Mouse (Mus musculus): ENCODE measurements around the gene Pkp4. TPM values are rescaled to one million over a fixed set of nuclear protein-coding genes. Genes with fewer than 3 reads are reported as not detected.
A peak's percentile ranks its signal among the peaks of the same experiment; 100 is the strongest.

Gene Pkp4
- total and polyA plus RNA-seq, 2 experiments, result 38.4 to 42.7 TPM

DNA sequence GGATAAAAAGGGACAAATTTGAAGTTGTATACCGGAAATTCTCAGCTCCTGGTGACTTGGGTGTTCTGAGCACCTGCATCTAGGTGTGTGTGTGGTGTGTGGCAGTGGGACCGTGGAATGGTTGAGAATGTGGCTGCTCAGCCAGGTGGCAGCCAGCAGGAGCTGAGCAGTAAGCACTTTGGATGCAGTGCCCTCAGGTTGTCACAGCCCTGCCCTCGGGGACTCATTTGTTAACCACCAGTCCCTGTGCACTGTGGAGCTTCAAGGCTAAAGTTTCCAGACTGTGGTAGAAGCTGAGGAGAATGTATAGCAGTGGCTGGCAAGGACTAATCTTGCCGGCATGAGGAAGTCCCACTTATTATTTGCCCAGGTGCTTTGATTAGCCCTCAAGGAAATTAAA is 7.2 kb downstream of the Pkp4 start:
- Histone ChIP-seq H3K27me3 (ENCODE audit: control insufficient read depth, insufficient read depth, low read length) (no peaks in the 10 kb centered on the region), H3K36me3 (ENCODE audit: control insufficient read depth, insufficient read depth, low read length) (no peaks in the 10 kb centered on the region), H3K79me2 (ENCODE audit: control insufficient read depth, insufficient read depth, low read length) (peaks cover 37% of the 10 kb centered on the region; the same call in 1 of the 2 replicates), H3K27ac (replicated peaks; ENCODE audit: insufficient read depth, low read depth, low read length) (no peak overlapping the region), H3K4me3 (ENCODE audit: insufficient read depth, low read depth, low read length) (no peak overlapping the region), H3K9ac (ENCODE audit: low read depth, low read length) (no peak overlapping the region), H3K4me1 (ENCODE audit: control insufficient read depth, insufficient read depth, low read length) (peaks cover 20% of the 10 kb centered on the region)
- WGBS, result 60% methylated on average over 4 of the region's 4 CpGs
- no peak for DNase-seq (ENCODE audit: extremely low read depth, low read depth, low spot score)
- TF ChIP-seq POLR2A (IDR thresholded peaks at IDR 0.05; ENCODE audit: extremely low read depth, insufficient read depth, low read length), result no peak

DNA sequence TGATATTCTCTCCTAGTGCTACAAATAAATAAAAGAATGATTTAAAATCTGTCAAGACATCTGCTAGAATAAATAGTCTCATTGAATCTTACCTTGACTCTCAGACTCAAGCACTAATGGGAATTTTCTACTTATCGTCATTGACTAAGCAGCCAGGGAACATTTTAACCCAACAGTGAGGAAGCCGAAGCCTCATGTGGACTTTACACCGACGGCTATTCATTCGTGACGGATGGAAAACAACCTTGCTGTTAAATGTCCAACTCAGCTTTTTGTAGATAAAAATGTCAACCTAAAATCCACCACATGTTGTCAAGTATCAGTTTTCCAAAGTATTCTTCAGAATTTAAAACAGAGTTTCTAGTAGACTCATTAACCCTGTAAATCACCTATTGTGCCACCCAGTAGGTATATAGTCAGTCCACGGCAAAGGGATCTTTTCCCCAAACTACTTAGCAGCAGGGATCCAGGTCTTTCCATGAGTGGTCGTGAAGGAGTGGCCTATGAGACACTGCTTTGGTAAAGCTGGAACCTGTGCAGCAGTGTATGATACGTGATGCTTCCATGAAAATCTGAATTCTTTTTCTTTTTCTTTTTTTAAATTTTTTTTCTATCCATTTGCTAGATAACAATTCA is 9.0 kb downstream of the Pkp4 start:
- Histone ChIP-seq H3K36me3 (ENCODE audit: control insufficient read depth, insufficient read depth, low read length) (no peaks in the 10 kb centered on the region), H3K9ac (ENCODE audit: low read depth, low read length) (no peak overlapping the region), H3K4me1 (ENCODE audit: control insufficient read depth, insufficient read depth, low read length) (peaks cover 13% of the 10 kb centered on the region), H3K27ac (replicated peaks; ENCODE audit: insufficient read depth, low read depth, low read length) (no peak overlapping the region), H3K27me3 (ENCODE audit: control insufficient read depth, insufficient read depth, low read length) (no peaks in the 10 kb centered on the region), H3K4me3 (ENCODE audit: insufficient read depth, low read depth, low read length) (no peak overlapping the region), H3K79me2 (ENCODE audit: control insufficient read depth, insufficient read depth, low read length) (peaks cover 41% of the 10 kb centered on the region; the same call in 1 of the 2 replicates)
- peak; percentile 90 for DNase-seq (ENCODE audit: extremely low read depth, low read depth, low spot score)
- TF ChIP-seq POLR2A (IDR thresholded peaks at IDR 0.05; ENCODE audit: extremely low read depth, insufficient read depth, low read length) (no peak), CTCF (IDR thresholded peaks at IDR 0.05; ENCODE audit: low read depth, low read length) (no peak)
- WGBS, result 37% methylated on average over 9 of the region's 9 CpGs

DNA sequence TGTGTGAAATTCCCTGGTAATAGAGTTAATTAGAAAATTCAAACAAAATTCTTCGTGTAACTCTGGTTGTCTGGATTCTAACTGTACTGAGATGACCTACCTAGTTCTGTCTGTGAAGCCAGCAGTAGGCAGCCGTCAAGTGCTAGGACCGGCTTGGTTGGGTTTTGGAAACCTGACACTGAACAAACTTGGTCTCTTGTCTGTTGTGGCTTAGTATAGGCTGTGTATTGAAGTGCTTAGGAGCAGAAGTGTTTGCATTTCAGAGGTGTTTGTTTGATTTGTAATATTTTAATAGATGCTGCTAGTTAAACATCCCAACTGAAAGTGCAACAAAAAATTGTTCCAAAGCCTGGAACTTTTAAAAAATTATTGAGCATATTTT is 9.5 kb downstream of the Pkp4 start:
- no peak overlapping the region for H3K9ac ChIP-seq (ENCODE audit: low read depth, low read length)

DNA sequence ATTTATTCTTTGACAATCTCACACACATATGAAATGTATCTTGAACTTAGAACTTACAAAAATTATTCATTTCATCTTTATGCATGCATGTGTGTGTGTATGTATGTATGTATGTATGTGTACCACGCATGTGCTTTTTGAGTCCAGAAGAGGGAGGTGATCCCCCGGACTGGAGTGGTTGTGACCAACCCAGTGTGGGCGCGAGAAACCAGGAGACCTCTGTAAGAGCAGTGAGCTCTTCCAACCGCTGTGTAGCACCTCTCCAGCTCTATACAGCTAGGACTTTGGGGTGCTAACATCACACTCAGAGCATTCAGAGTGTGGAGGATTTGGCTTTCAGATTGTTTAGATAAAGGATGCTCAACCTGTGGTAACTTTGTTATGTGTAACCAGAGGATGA is 9.9 kb downstream of the Pkp4 start:
- Histone ChIP-seq H3K4me3 (ENCODE audit: insufficient read depth, low read depth, low read length) (no peak overlapping the region), H3K9ac (ENCODE audit: low read depth, low read length) (no peak overlapping the region), H3K4me1 (ENCODE audit: control insufficient read depth, insufficient read depth, low read length) (peaks cover 13% of the 10 kb centered on the region), H3K27me3 (ENCODE audit: control insufficient read depth, insufficient read depth, low read length) (no peaks in the 10 kb centered on the region), H3K27ac (replicated peaks; ENCODE audit: insufficient read depth, low read depth, low read length) (no peak overlapping the region), H3K36me3 (ENCODE audit: control insufficient read depth, insufficient read depth, low read length) (no peaks in the 10 kb centered on the region), H3K79me2 (ENCODE audit: control insufficient read depth, insufficient read depth, low read length) (peaks cover 42% of the 10 kb centered on the region; the same call in 1 of the 2 replicates)
- TF ChIP-seq CTCF (IDR thresholded peaks at IDR 0.05; ENCODE audit: low read depth, low read length), result no peak
- TF ChIP-seq POLR2A (IDR thresholded peaks at IDR 0.05; ENCODE audit: extremely low read depth, insufficient read depth, low read length), result no peak
- WGBS, result 96% methylated on average over 5 of the region's 5 CpGs
- DNase-seq (ENCODE audit: extremely low read depth, low read depth, low spot score), result no peak

More for the DNA sequence above, 9.5 kb downstream of the Pkp4 start:
- Histone ChIP-seq H3K27me3 (ENCODE audit: control insufficient read depth, insufficient read depth, low read length) (no peaks in the 10 kb centered on the region), H3K4me3 (ENCODE audit: insufficient read depth, low read depth, low read length) (no peak overlapping the region), H3K4me1 (ENCODE audit: control insufficient read depth, insufficient read depth, low read length) (peaks cover 13% of the 10 kb centered on the region), H3K79me2 (ENCODE audit: control insufficient read depth, insufficient read depth, low read length) (peaks cover 42% of the 10 kb centered on the region; the same call in 1 of the 2 replicates), H3K27ac (replicated peaks; ENCODE audit: insufficient read depth, low read depth, low read length) (no peak overlapping the region), H3K36me3 (ENCODE audit: control insufficient read depth, insufficient read depth, low read length) (no peaks in the 10 kb centered on the region)
- WGBS, result 38% methylated on average over 3 of the region's 3 CpGs
- TF ChIP-seq CTCF (IDR thresholded peaks at IDR 0.05; ENCODE audit: low read depth, low read length) (no peak), POLR2A (IDR thresholded peaks at IDR 0.05; ENCODE audit: extremely low read depth, insufficient read depth, low read length) (no peak)
- DNase-seq (ENCODE audit: extremely low read depth, low read depth, low spot score), result no peak

DNA sequence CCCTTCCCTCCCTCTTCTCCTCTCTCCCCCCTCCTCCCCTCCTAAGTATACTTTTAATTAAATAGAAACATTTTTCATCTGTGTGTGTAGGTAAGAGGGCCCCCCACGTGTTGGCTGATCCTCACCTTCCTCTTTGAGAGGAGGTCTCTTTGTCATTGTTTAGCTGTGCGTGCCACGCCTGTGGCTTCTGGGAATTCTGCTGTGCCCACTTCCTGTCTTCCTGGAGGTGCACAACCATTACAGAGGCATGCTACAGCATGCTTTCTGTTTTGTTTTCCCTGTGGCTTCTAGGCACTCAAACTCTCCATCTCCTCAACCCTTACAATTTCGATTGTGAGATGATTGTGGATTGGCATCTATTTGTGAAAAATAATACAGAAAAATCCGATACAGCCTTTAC is 10.9 kb downstream of the Pkp4 start:
- H3K36me3 ChIP-seq (ENCODE audit: control insufficient read depth, insufficient read depth, low read length), result no peaks in the 10 kb centered on the region
- peaks cover 48% of the 10 kb centered on the region; the same call in 1 of the 2 replicates for H3K79me2 ChIP-seq (ENCODE audit: control insufficient read depth, insufficient read depth, low read length)
- H3K9ac ChIP-seq (ENCODE audit: low read depth, low read length), result no peak overlapping the region
- H3K27ac ChIP-seq (replicated peaks; ENCODE audit: insufficient read depth, low read depth, low read length), result no peak overlapping the region
- DNase-seq (ENCODE audit: extremely low read depth, low read depth, low spot score), result no peak
- H3K4me3 ChIP-seq (ENCODE audit: insufficient read depth, low read depth, low read length), result no peak overlapping the region
- peaks cover 16% of the 10 kb centered on the region for H3K4me1 ChIP-seq (ENCODE audit: control insufficient read depth, insufficient read depth, low read length)
- 72% methylated on average over 5 of the region's 5 CpGs for WGBS
- TF ChIP-seq CTCF (IDR thresholded peaks at IDR 0.05; ENCODE audit: low read depth, low read length), result no peak
- TF ChIP-seq POLR2A (IDR thresholded peaks at IDR 0.05; ENCODE audit: extremely low read depth, insufficient read depth, low read length), result no peak
- no peaks in the 10 kb centered on the region for H3K27me3 ChIP-seq (ENCODE audit: control insufficient read depth, insufficient read depth, low read length)

DNA sequence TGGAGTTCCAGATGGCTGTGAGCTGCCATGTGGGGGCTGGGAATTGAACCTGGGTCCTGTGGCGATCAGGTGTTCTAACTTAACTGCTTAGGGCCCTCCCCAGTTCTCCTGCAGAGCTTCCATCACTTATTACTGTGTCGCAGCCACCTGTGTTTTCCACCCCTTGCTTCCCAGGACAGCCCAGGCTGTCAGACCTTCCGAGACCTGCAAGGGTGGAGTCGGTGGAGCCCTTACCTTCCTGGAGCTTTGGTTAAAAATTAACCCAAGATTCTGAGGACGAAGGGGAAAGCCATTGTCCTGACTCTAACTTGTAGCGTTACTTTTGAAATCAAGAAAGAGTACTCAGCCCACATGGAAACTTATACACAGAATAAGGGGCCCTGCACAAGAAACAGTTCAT is 15.3 kb downstream of the Pkp4 start:
- DNase-seq (ENCODE audit: extremely low read depth, low read depth, low spot score), result no peak
- peaks cover 60% of the 10 kb centered on the region; the same call in 1 of the 2 replicates for H3K79me2 ChIP-seq (ENCODE audit: control insufficient read depth, insufficient read depth, low read length)
- H3K4me1 ChIP-seq (ENCODE audit: control insufficient read depth, insufficient read depth, low read length), result peaks cover 5% of the 10 kb centered on the region; the same call in 1 of the 2 replicates
- no peaks in the 10 kb centered on the region for H3K36me3 ChIP-seq (ENCODE audit: control insufficient read depth, insufficient read depth, low read length)
- no peaks in the 10 kb centered on the region for H3K27me3 ChIP-seq (ENCODE audit: control insufficient read depth, insufficient read depth, low read length)
- H3K27ac ChIP-seq (replicated peaks; ENCODE audit: insufficient read depth, low read depth, low read length), result no peak overlapping the region
- no peak overlapping the region for H3K9ac ChIP-seq (ENCODE audit: low read depth, low read length)
- 26% methylated on average over 6 of the region's 6 CpGs for WGBS
- H3K4me3 ChIP-seq (ENCODE audit: insufficient read depth, low read depth, low read length), result no peak overlapping the region
- TF ChIP-seq POLR2A (IDR thresholded peaks at IDR 0.05; ENCODE audit: extremely low read depth, insufficient read depth, low read length) (no peak), CTCF (IDR thresholded peaks at IDR 0.05; ENCODE audit: low read depth, low read length) (no peak)

Data from liver, adult 2 months (tissue).